Mouse (Mus musculus) lung, embryonic 15.5 days (tissue): ENCODE results near the gene Arid1b. TPM values are rescaled to one million over a fixed set of nuclear protein-coding genes. Genes with fewer than 3 reads are reported as not detected.

Experiments used
- ATAC-seq: fragments of 200-750 bp; cut with Nextera tagmentation; 2 replicates; pipeline ENCODE4 v1.8.0; 2017; ENCODE audit warnings: moderate number of reproducible peaks, borderline replicate concordance; ENCODE audit not compliant: low FRiP score, low TSS enrichment; ENCODE audit errors: extremely low read depth
- H3K27ac ChIP-seq: fragments of 300-500 bp; sonication (generic); 2 replicates; pipeline ENCODE4 v1.5.1; 2015; ENCODE audit warnings: moderate library complexity, mild to moderate bottlenecking, inconsistent platforms
- H3K27me3 ChIP-seq: fragments of 300-500 bp; sonication (generic); 2 replicates; pipeline ENCODE4 v1.6.1; 2015; ENCODE audit warnings: inconsistent platforms
- H3K36me3 ChIP-seq: fragments of 300-500 bp; sonication (generic); 2 replicates; pipeline ENCODE4 v1.6.1; 2015; ENCODE audit warnings: inconsistent platforms
- H3K4me1 ChIP-seq: fragments of 300-500 bp; sonication (generic); 2 replicates; pipeline ENCODE4 v1.6.1; 2015; ENCODE audit warnings: inconsistent platforms
- H3K4me2 ChIP-seq: fragments of 300-500 bp; sonication (generic); 2 replicates; pipeline ENCODE4 v1.6.1; 2015; ENCODE audit warnings: inconsistent platforms, mild to moderate bottlenecking, moderate library complexity
- H3K4me3 ChIP-seq: fragments of 300-500 bp; sonication (generic); 2 replicates; pipeline ENCODE4 v1.5.1; 2015; ENCODE audit warnings: mild to moderate bottlenecking, inconsistent platforms
- H3K9ac ChIP-seq: fragments of 300-500 bp; sonication (generic); 2 replicates; pipeline ENCODE4 v1.6.1; 2015; ENCODE audit warnings: inconsistent platforms
- H3K9me3 ChIP-seq: fragments of 300-500 bp; sonication (generic); 2 replicates; pipeline ENCODE4 v1.6.1; 2016; ENCODE audit warnings: inconsistent platforms
- whole genome bisulfite sequencing: fragments of 180-500 bp; shearing (Covaris S2); methylation state at CpG from one replicate; pipeline ENCODE4 v1.1.7; 2015; 5-methylcytosine and 5-hydroxymethylcytosine counted together
- polyA plus RNA-seq: library from polyadenylated mRNA; unstranded; fragments of >200 nt; fragmentation: Nextera tagmentation; extraction: Ambion mirVana; gene quantifications from 2 replicates; pipeline ENCODE4 v1.2.1, GENCODE M21; 2015

Gene Arid1b
- polyA plus RNA-seq, 1 experiment from 2014 or later = 10.5 TPM

GRCm38 (mm10) chr17:5286571-5287209 is 292.6 kb downstream of the Arid1b start:
- H3K9me3 ChIP-seq = no peaks in the 10 kb centered on the region
- H3K4me3 ChIP-seq = no peak overlapping the region
- peaks cover 23% of the 10 kb centered on the region for H3K4me1 ChIP-seq
- H3K9ac ChIP-seq = no peak overlapping the region
- no peaks in the 10 kb centered on the region for H3K27me3 ChIP-seq
- no peak for ATAC-seq
- peaks cover 11% of the 10 kb centered on the region for H3K36me3 ChIP-seq
- 75% methylated on average over 15 of the region's 15 CpGs for WGBS
- 0 out of 2 replicates have a peak overlapping the region, but pooled peaks have one; percentile 24 for H3K27ac ChIP-seq
- no peak overlapping the region for H3K4me2 ChIP-seq

- H3K9ac ChIP-seq = no peak overlapping the region
- no peak overlapping the region for H3K4me3 ChIP-seq
- H3K27ac ChIP-seq = 0 out of 2 replicates have a peak overlapping the region, but pooled peaks have one; percentile 24
- no peaks in the 10 kb centered on the region for H3K9me3 ChIP-seq
- no peak for ATAC-seq
- H3K36me3 ChIP-seq = peaks cover 11% of the 10 kb centered on the region
- no peak overlapping the region for H3K4me2 ChIP-seq
- H3K27me3 ChIP-seq = no peaks in the 10 kb centered on the region
- H3K4me1 ChIP-seq = peaks cover 23% of the 10 kb centered on the region
- 59% methylated on average over 4 of the region's 4 CpGs for WGBS
These were observed 293.1 kb downstream of the Arid1b start for GRCm38 (mm10) chr17:5287210-5287591.

- Histone ChIP-seq H3K4me2 (no peak overlapping the region), H3K9me3 (no peaks in the 10 kb centered on the region), H3K36me3 (peaks cover 11% of the 10 kb centered on the region), H3K27me3 (no peaks in the 10 kb centered on the region), H3K9ac (no peak overlapping the region), H3K27ac (0 out of 2 replicates have a peak overlapping the region, but pooled peaks have one; percentile 24), H3K4me3 (no peak overlapping the region), H3K4me1 (peaks cover 23% of the 10 kb centered on the region)
- ATAC-seq = no peak
- 65% methylated on average over 9 of the region's 9 CpGs for WGBS
These were observed 293.5 kb downstream of the Arid1b start for GRCm38 (mm10) chr17:5287641-5288040.

GRCm38 (mm10) chr17:5293653-5294584 is 299.8 kb downstream of the Arid1b start:
- WGBS = 55% methylated on average over 9 of the region's 9 CpGs
- ATAC-seq = no peak
- H3K4me3 ChIP-seq = no peak overlapping the region

GRCm38 (mm10) chr17:5295086-5295947 is 301.2 kb downstream of the Arid1b start:
- H3K27me3 ChIP-seq = no peaks in the 10 kb centered on the region
- WGBS = 60% methylated on average over 19 of the region's 19 CpGs
- H3K27ac ChIP-seq = peak overlapping the region; percentile 52
- H3K4me1 ChIP-seq = peaks cover 29% of the 10 kb centered on the region
- H3K4me3 ChIP-seq = no peak overlapping the region
- H3K36me3 ChIP-seq = peaks cover 9% of the 10 kb centered on the region
- H3K4me2 ChIP-seq = no peak overlapping the region; the same call in 1 of the 2 replicates
- no peaks in the 10 kb centered on the region for H3K9me3 ChIP-seq
- no peak for ATAC-seq
- no peak overlapping the region for H3K9ac ChIP-seq

More at GRCm38 (mm10) chr17:5293653-5294584, 299.8 kb downstream of the Arid1b start:
- no peak overlapping the region for H3K27ac ChIP-seq
- H3K4me1 ChIP-seq = peaks cover 25% of the 10 kb centered on the region
- H3K9ac ChIP-seq = no peak overlapping the region
- H3K27me3 ChIP-seq = no peaks in the 10 kb centered on the region
- no peaks in the 10 kb centered on the region for H3K9me3 ChIP-seq
- H3K36me3 ChIP-seq = peaks cover 9% of the 10 kb centered on the region
- no peak overlapping the region for H3K4me2 ChIP-seq

- Histone ChIP-seq H3K4me3 (no peak overlapping the region), H3K27me3 (no peaks in the 10 kb centered on the region), H3K9me3 (no peaks in the 10 kb centered on the region), H3K4me2 (no peak overlapping the region; the same call in 1 of the 2 replicates), H3K27ac (peak overlapping the region; percentile 52), H3K4me1 (peaks cover 29% of the 10 kb centered on the region), H3K36me3 (peaks cover 7% of the 10 kb centered on the region), H3K9ac (no peak overlapping the region)
- 77% methylated on average over 7 of the region's 7 CpGs for WGBS
- ATAC-seq = no peak
These were observed 301.8 kb downstream of the Arid1b start for GRCm38 (mm10) chr17:5295948-5296262.

- H3K4me1 ChIP-seq = peaks cover 29% of the 10 kb centered on the region
- no peak overlapping the region for H3K4me3 ChIP-seq
- WGBS = 86% methylated on average over 4 of the region's 4 CpGs
- no peaks in the 10 kb centered on the region for H3K27me3 ChIP-seq
- H3K4me2 ChIP-seq = no peak overlapping the region
- H3K9ac ChIP-seq = no peak overlapping the region
- no peak overlapping the region for H3K27ac ChIP-seq
- H3K36me3 ChIP-seq = no peaks in the 10 kb centered on the region
- no peak for ATAC-seq
- no peaks in the 10 kb centered on the region for H3K9me3 ChIP-seq
These were observed 303.4 kb downstream of the Arid1b start for GRCm38 (mm10) chr17:5297491-5297890.

GRCm38 (mm10) chr17:5297984-5298383 is 303.9 kb downstream of the Arid1b start:
- H3K36me3 ChIP-seq = no peaks in the 10 kb centered on the region
- H3K27ac ChIP-seq = no peak overlapping the region
- no peaks in the 10 kb centered on the region for H3K9me3 ChIP-seq
- WGBS = 76% methylated on average over 10 of the region's 10 CpGs
- H3K9ac ChIP-seq = no peak overlapping the region
- no peaks in the 10 kb centered on the region for H3K27me3 ChIP-seq
- ATAC-seq = no peak
- peaks cover 29% of the 10 kb centered on the region for H3K4me1 ChIP-seq
- H3K4me3 ChIP-seq = no peak overlapping the region
- no peak overlapping the region for H3K4me2 ChIP-seq

GRCm38 (mm10) chr17:5298891-5299559 is 304.9 kb downstream of the Arid1b start:
- no peak for ATAC-seq
- H3K27ac ChIP-seq = no peak overlapping the region
- no peak overlapping the region for H3K4me3 ChIP-seq
- no peaks in the 10 kb centered on the region for H3K27me3 ChIP-seq
- H3K9me3 ChIP-seq = no peaks in the 10 kb centered on the region
- peaks cover 28% of the 10 kb centered on the region for H3K4me1 ChIP-seq
- H3K9ac ChIP-seq = no peak overlapping the region
- 75% methylated on average over 5 of the region's 5 CpGs for WGBS
- H3K4me2 ChIP-seq = no peak overlapping the region
- no peaks in the 10 kb centered on the region for H3K36me3 ChIP-seq

- WGBS = 73% methylated on average over 11 of the region's 11 CpGs
- Histone ChIP-seq H3K9me3 (no peaks in the 10 kb centered on the region), H3K27ac (no peak overlapping the region), H3K36me3 (peaks cover 6% of the 10 kb centered on the region; the same call in 1 of the 2 replicates), H3K4me1 (peaks cover 17% of the 10 kb centered on the region), H3K27me3 (no peaks in the 10 kb centered on the region), H3K4me2 (no peak overlapping the region), H3K9ac (no peak overlapping the region), H3K4me3 (no peak overlapping the region)
- no peak for ATAC-seq
These were observed 309.0 kb downstream of the Arid1b start for GRCm38 (mm10) chr17:5302971-5303746.
